Mouse (Mus musculus) neural tube, embryonic 11.5 days (tissue): ENCODE measurements around the gene Abhd14b. TPM values are rescaled to one million over a fixed set of nuclear protein-coding genes. Genes with fewer than 3 reads are reported as not detected.

ENCODE experiments used
- ATAC-seq: fragments of 200-750 bp; cut with Nextera tagmentation; 2 replicates; pipeline ENCODE4 v1.8.0; 2017; ENCODE audit warnings: moderate number of reproducible peaks, mild to moderate bottlenecking, moderate TSS enrichment, moderate library complexity; ENCODE audit not compliant: insufficient read depth, low FRiP score, low TSS enrichment
- DNase-seq: peaks from one replicate; pipeline ENCODE4 v3.0.0-alpha.2; 2015; ENCODE audit warnings: low spot score
- H3K27ac ChIP-seq: fragments of 300-500 bp; sonication (generic); 2 replicates; pipeline ENCODE4 v1.5.1; 2014; ENCODE audit warnings: low read depth, mild to moderate bottlenecking, low read length
- H3K27me3 ChIP-seq: fragments of 300-500 bp; sonication (generic); 2 replicates; pipeline ENCODE4 v1.6.1; 2014; ENCODE audit warnings: mild to moderate bottlenecking, low read length, mixed read lengths; ENCODE audit not compliant: control insufficient read depth, insufficient read depth
- H3K36me3 ChIP-seq: fragments of 300-500 bp; sonication (generic); 2 replicates; pipeline ENCODE4 v1.6.1; 2014; ENCODE audit warnings: mild to moderate bottlenecking, low read length, moderate library complexity, mixed read lengths; ENCODE audit not compliant: control insufficient read depth, insufficient read depth
- H3K4me1 ChIP-seq: fragments of 300-500 bp; sonication (generic); 2 replicates; pipeline ENCODE4 v1.6.1; 2014; ENCODE audit warnings: low read length, mixed read lengths; ENCODE audit not compliant: control insufficient read depth, insufficient read depth
- H3K4me2 ChIP-seq: fragments of 300-500 bp; sonication (generic); 2 replicates; pipeline ENCODE4 v1.6.1; 2014; ENCODE audit warnings: low read depth, mild to moderate bottlenecking, moderate library complexity
- H3K4me3 ChIP-seq: fragments of 300-500 bp; sonication (generic); 2 replicates; pipeline ENCODE4 v1.5.1; 2014; ENCODE audit warnings: low read depth, low read length
- H3K9ac ChIP-seq: fragments of 300-500 bp; sonication (generic); 2 replicates; pipeline ENCODE4 v1.6.1; 2014; ENCODE audit warnings: mild to moderate bottlenecking, low read length
- H3K9me3 ChIP-seq: fragments of 300-500 bp; sonication (generic); 2 replicates; pipeline ENCODE4 v1.6.1; 2016; ENCODE audit warnings: low read length; ENCODE audit not compliant: control insufficient read depth
- WGBS: fragments of 180-500 bp; shearing (Covaris S2); extraction: QIAGEN DNeasy Blood & Tissue Kit; methylation state at CpG from one replicate; pipeline ENCODE4 v1.1.7; 2014; 5-methylcytosine and 5-hydroxymethylcytosine counted together
- polyA plus RNA-seq: library from polyadenylated mRNA; unstranded; fragments of >200 nt; fragmentation: Nextera tagmentation; extraction: Ambion mirVana; gene quantifications from 2 replicates; pipeline ENCODE4 v1.2.1, GENCODE M21; 2014

Gene Abhd14b
- polyA plus RNA-seq, 1 experiment from 2014 or later, result 7.3 TPM

- 7% methylated on average over 18 of the region's 18 CpGs for WGBS
- no peak overlapping the region for H3K4me3 ChIP-seq
- H3K4me2 ChIP-seq, result peak overlapping the region; percentile 24
- peak; percentile 54 for ATAC-seq
- peaks cover 19% of the 10 kb centered on the region for H3K4me1 ChIP-seq
- DNase-seq, result no peak
- no peak overlapping the region; the same call in 1 of the 2 replicates for H3K9ac ChIP-seq
- H3K27ac ChIP-seq, result 0 out of 2 replicates have a peak overlapping the region, but pooled peaks have one; percentile 1
- no peaks in the 10 kb centered on the region for H3K9me3 ChIP-seq
- no peaks in the 10 kb centered on the region for H3K27me3 ChIP-seq
- no peaks in the 10 kb centered on the region for H3K36me3 ChIP-seq
These were observed 26.0 kb upstream of the Abhd14b start for GRCm38 (mm10) chr9:106421033-106421864.

GRCm38 (mm10) chr9:106421865-106422160 lies 25.4 kb upstream of the Abhd14b start:
- no peaks in the 10 kb centered on the region for H3K27me3 ChIP-seq
- 0% methylated on average over 3 of the region's 3 CpGs for WGBS
- DNase-seq, result peak; percentile 86
- peak overlapping the region; percentile 24; the same call in 1 of the 2 replicates for H3K4me2 ChIP-seq
- H3K27ac ChIP-seq, result no peak overlapping the region
- no peaks in the 10 kb centered on the region for H3K36me3 ChIP-seq
- H3K4me1 ChIP-seq, result peaks cover 19% of the 10 kb centered on the region
- H3K9ac ChIP-seq, result no peak overlapping the region; the same call in 1 of the 2 replicates
- H3K9me3 ChIP-seq, result no peaks in the 10 kb centered on the region
- no peak overlapping the region for H3K4me3 ChIP-seq
- ATAC-seq, result peak; percentile 60

GRCm38 (mm10) chr9:106428719-106429220 lies 18.5 kb upstream of the Abhd14b start:
- DNase-seq (no peak), ATAC-seq (peak; percentile 47; the same call in 1 of the 2 replicates)
- H3K4me1 ChIP-seq, result peaks cover 7% of the 10 kb centered on the region
- peaks cover 11% of the 10 kb centered on the region for H3K36me3 ChIP-seq
- no peaks in the 10 kb centered on the region for H3K9me3 ChIP-seq
- WGBS, result 18% methylated on average over 11 of the region's 11 CpGs
- no peaks in the 10 kb centered on the region for H3K27me3 ChIP-seq
- peak overlapping the region; percentile 79 for H3K4me3 ChIP-seq
- peak overlapping the region; percentile 47 for H3K4me2 ChIP-seq
- peak overlapping the region; percentile 78 for H3K27ac ChIP-seq
- H3K9ac ChIP-seq, result peak overlapping the region; percentile 54

- H3K4me3 ChIP-seq, result peak within 1 kb of the TSS; percentile 79
- ATAC-seq (peak; percentile 85), DNase-seq (peak; percentile 97)
- H3K9me3 ChIP-seq, result no peaks in the 10 kb centered on the region
- 0% methylated on average over 55 of the region's 55 CpGs for WGBS
- no peaks in the 10 kb centered on the region for H3K27me3 ChIP-seq
- H3K36me3 ChIP-seq, result peaks cover 11% of the 10 kb centered on the region
- H3K27ac ChIP-seq, result peak within 1 kb of the TSS; percentile 78
- H3K9ac ChIP-seq, result peak within 1 kb of the TSS; percentile 98
- peak within 1 kb of the TSS; percentile 79 for H3K4me2 ChIP-seq
- H3K4me1 ChIP-seq, result peaks cover 7% of the 10 kb centered on the region
These were observed 17.8 kb upstream of the Abhd14b start, which contains the start of gene Rpl29 for GRCm38 (mm10) chr9:106429221-106430014. Gene Rpl29 (plus strand): TSS chr9:106429454.

- no peak for ATAC-seq
- 2% methylated on average over 4 of the region's 4 CpGs for WGBS
These were observed 17.3 kb upstream of the Abhd14b start for GRCm38 (mm10) chr9:106430015-106430264.

GRCm38 (mm10) chr9:106433389-106433788 lies 13.9 kb upstream of the Abhd14b start:
- H3K27ac ChIP-seq, result no peak overlapping the region
- ATAC-seq (no peak), DNase-seq (no peak)
- H3K4me2 ChIP-seq, result no peak overlapping the region
- H3K4me1 ChIP-seq, result peaks cover 14% of the 10 kb centered on the region
- H3K27me3 ChIP-seq, result no peaks in the 10 kb centered on the region
- H3K9me3 ChIP-seq, result no peaks in the 10 kb centered on the region
- WGBS, result 66% methylated on average over 5 of the region's 7 CpGs
- no peak overlapping the region for H3K4me3 ChIP-seq
- no peak overlapping the region for H3K9ac ChIP-seq
- peaks cover 11% of the 10 kb centered on the region for H3K36me3 ChIP-seq

More at GRCm38 (mm10) chr9:106430015-106430264, 17.3 kb upstream of the Abhd14b start:
- Histone ChIP-seq H3K9me3 (no peaks in the 10 kb centered on the region), H3K9ac (peak overlapping the region; percentile 98), H3K4me3 (peak overlapping the region; percentile 79), H3K36me3 (peaks cover 11% of the 10 kb centered on the region), H3K27ac (peak overlapping the region; percentile 78; the same call in 1 of the 2 replicates), H3K4me1 (peaks cover 7% of the 10 kb centered on the region), H3K4me2 (peak overlapping the region; percentile 79), H3K27me3 (no peaks in the 10 kb centered on the region)
- no peak for DNase-seq

GRCm38 (mm10) chr9:106436566-106436965 lies 10.7 kb upstream of the Abhd14b start:
- no peaks in the 10 kb centered on the region for H3K9me3 ChIP-seq
- H3K4me2 ChIP-seq, result no peak overlapping the region
- ATAC-seq, result no peak
- H3K9ac ChIP-seq, result no peak overlapping the region
- no peak overlapping the region for H3K27ac ChIP-seq
- peaks cover 8% of the 10 kb centered on the region for H3K36me3 ChIP-seq
- H3K4me3 ChIP-seq, result no peak overlapping the region
- no peaks in the 10 kb centered on the region for H3K27me3 ChIP-seq
- 85% methylated on average over 9 of the region's 9 CpGs for WGBS
- peaks cover 7% of the 10 kb centered on the region; the same call in 1 of the 2 replicates for H3K4me1 ChIP-seq
- no peak for DNase-seq

- WGBS, result 83% methylated on average over 5 of the region's 5 CpGs
- no peak for DNase-seq
- no peaks in the 10 kb centered on the region for H3K9me3 ChIP-seq
These were observed 4.6 kb upstream of the Abhd14b start for GRCm38 (mm10) chr9:106442680-106443079.

More at GRCm38 (mm10) chr9:106442680-106443079, 4.6 kb upstream of the Abhd14b start:
- Histone ChIP-seq H3K9ac (no peak overlapping the region), H3K27me3 (no peaks in the 10 kb centered on the region), H3K4me2 (no peak overlapping the region), H3K4me3 (no peak overlapping the region), H3K36me3 (no peaks in the 10 kb centered on the region; the same call in 1 of the 2 replicates), H3K27ac (no peak overlapping the region), H3K4me1 (peaks cover 7% of the 10 kb centered on the region)
- no peak for ATAC-seq
